Mouse (Mus musculus) embryonic facial prominence, embryonic 13.5 days (tissue): ENCODE measurements around the gene Hfe. TPM values are rescaled to one million over a fixed set of nuclear protein-coding genes. Genes with fewer than 3 reads are reported as not detected.

Source experiments
- ATAC-seq: fragments of 200-750 bp; cut with Nextera tagmentation; 2 replicates; pipeline ENCODE4 v1.8.0; 2017; ENCODE audit warnings: low read depth; ENCODE audit not compliant: insufficient number of reproducible peaks, insufficient read depth, low FRiP score, low TSS enrichment
- H3K27ac ChIP-seq: fragments of 300-500 bp; sonication (generic); 2 replicates; pipeline ENCODE4 v1.5.1; 2015; ENCODE audit warnings: moderate library complexity, mild to moderate bottlenecking, inconsistent platforms
- H3K27me3 ChIP-seq: fragments of 300-500 bp; sonication (generic); 2 replicates; pipeline ENCODE4 v1.6.1; 2015; ENCODE audit warnings: mild to moderate bottlenecking, inconsistent platforms
- H3K36me3 ChIP-seq: fragments of 300-500 bp; sonication (generic); 2 replicates; pipeline ENCODE4 v1.6.1; 2015; ENCODE audit warnings: mild to moderate bottlenecking, inconsistent platforms
- H3K4me1 ChIP-seq: fragments of 300-500 bp; sonication (generic); 2 replicates; pipeline ENCODE4 v1.6.1; 2015; ENCODE audit warnings: inconsistent platforms
- H3K4me2 ChIP-seq: fragments of 300-500 bp; sonication (generic); 2 replicates; pipeline ENCODE4 v1.6.1; 2015; ENCODE audit warnings: moderate library complexity, mild to moderate bottlenecking, inconsistent platforms
- H3K4me3 ChIP-seq: fragments of 300-500 bp; sonication (generic); 2 replicates; pipeline ENCODE4 v1.5.1; 2015; ENCODE audit warnings: mild to moderate bottlenecking, inconsistent platforms
- H3K9ac ChIP-seq: fragments of 300-500 bp; sonication (generic); 2 replicates; pipeline ENCODE4 v1.6.1; 2015; ENCODE audit warnings: mild to moderate bottlenecking, inconsistent platforms
- H3K9me3 ChIP-seq: fragments of 300-500 bp; sonication (generic); 2 replicates; pipeline ENCODE4 v1.6.1; 2016; ENCODE audit warnings: inconsistent platforms
- WGBS: fragments of 180-500 bp; shearing (Covaris S2); methylation state at CpG from one replicate; pipeline ENCODE4 v1.1.7; 2015; ENCODE audit warnings: mixed read lengths; 5-methylcytosine and 5-hydroxymethylcytosine counted together
- microRNA-seq: library from miRNA; unstranded; fragments of <30 nt; microRNA quantifications from one replicate; pipeline ENCODE4, GENCODE M21; 2016
- polyA plus RNA-seq: library from polyadenylated mRNA; unstranded; fragments of >200 nt; fragmentation: Nextera tagmentation; extraction: Ambion mirVana; gene quantifications from 2 replicates; pipeline ENCODE4 v1.2.1, GENCODE M21; 2015

Hfe gene
- polyA plus RNA-seq, 1 experiment from 2014 or later = 6.5 TPM

GRCm38 (mm10) chr13:23662536-23662935 lies 48.1 kb downstream of the Hfe start:
- Histone ChIP-seq H3K27ac (no peak overlapping the region), H3K9me3 (no peaks in the 10 kb centered on the region), H3K4me3 (no peak overlapping the region), H3K4me1 (no peaks in the 10 kb centered on the region), H3K36me3 (no peaks in the 10 kb centered on the region), H3K9ac (no peak overlapping the region), H3K4me2 (no peak overlapping the region), H3K27me3 (no peaks in the 10 kb centered on the region)
- WGBS = 77% methylated on average over 3 of the region's 3 CpGs
- no peak for ATAC-seq

- H3K4me1 ChIP-seq = no peaks in the 10 kb centered on the region
- no peak overlapping the region for H3K4me3 ChIP-seq
- no peak overlapping the region for H3K4me2 ChIP-seq
- H3K36me3 ChIP-seq = no peaks in the 10 kb centered on the region
- 78% methylated on average over 6 of the region's 6 CpGs for WGBS
- no peak for ATAC-seq
- no peak overlapping the region for H3K9ac ChIP-seq
- H3K9me3 ChIP-seq = no peaks in the 10 kb centered on the region
- H3K27ac ChIP-seq = no peak overlapping the region
- H3K27me3 ChIP-seq = no peaks in the 10 kb centered on the region
Observed at GRCm38 (mm10) chr13:23659636-23660366, 50.9 kb downstream of the Hfe start.

Small RNAs within 50 kb of the gene (microRNA-seq; reads per million reads assigned to microRNA genes)
- gene Gm44314 = not detected
- not detected for gene Gm44350
- not detected for gene Gm44484

Other genes starting within 250 kb of the Hfe start
- gene Btn1a1, start 245.0 kb downstream of the Hfe start, polyA plus RNA-seq = not detected in 2 replicates
- 1.5 and 1.7 TPM in 2 replicates for gene Btn2a2, start 222.0 kb downstream of the Hfe start, polyA plus RNA-seq
- 7.3 and 7.9 TPM in 2 replicates for gene Hist1h4h, start 179.8 kb downstream of the Hfe start, polyA plus RNA-seq
- gene Hist1h2af, start 176.9 kb downstream of the Hfe start, polyA plus RNA-seq = 6.6 and 13.4 TPM in 2 replicates
- gene Hist1h3g, start 175.4 kb downstream of the Hfe start, polyA plus RNA-seq = 5.3 and 6.7 TPM in 2 replicates
- gene Hist1h2bh, start 167.5 kb downstream of the Hfe start, polyA plus RNA-seq = 0.98 and 1.4 TPM in 2 replicates
- gene Hist1h3f, start 166.8 kb downstream of the Hfe start, polyA plus RNA-seq = 1.2 and 1.3 TPM in 2 replicates
- 2.9 TPM in 1 of 2 replicates, not detected in the other for gene Hist1h4f, start 159.2 kb downstream of the Hfe start, polyA plus RNA-seq
- gene Hist1h1d, start 157.6 kb downstream of the Hfe start, polyA plus RNA-seq = 0.52 and 0.61 TPM in 2 replicates
- 5.8 and 8.7 TPM in 2 replicates for gene Hist1h3e, start 148.5 kb downstream of the Hfe start, polyA plus RNA-seq
- gene Hist1h2ae, start 139.6 kb downstream of the Hfe start, polyA plus RNA-seq = 108 and 115 TPM in 2 replicates
- gene Hist1h2bg, start 139.5 kb downstream of the Hfe start, polyA plus RNA-seq = 7.5 and 10.6 TPM in 2 replicates
- gene Hist1h2bf, start 136.7 kb downstream of the Hfe start, polyA plus RNA-seq = 12.2 and 13.4 TPM in 2 replicates
- 1.7 and 3.1 TPM in 2 replicates for gene Hist1h2ad, start 136.5 kb downstream of the Hfe start, polyA plus RNA-seq
- gene Hist1h3d, start 135.1 kb downstream of the Hfe start, polyA plus RNA-seq = 7.6 and 8.4 TPM in 2 replicates
- gene Hist1h4d, start 129.3 kb downstream of the Hfe start, polyA plus RNA-seq = 141 and 160 TPM in 2 replicates
- gene Hist1h2be, start 89.7 kb downstream of the Hfe start, polyA plus RNA-seq = 3.3 and 4.1 TPM in 2 replicates
- gene Hist1h1e, start 88.3 kb downstream of the Hfe start, polyA plus RNA-seq = 24.8 and 26.3 TPM in 2 replicates
- gene Hist1h2ac, start 26.9 kb downstream of the Hfe start, polyA plus RNA-seq = 1.2 and 1.4 TPM in 2 replicates
- 37.5 and 39.3 TPM in 2 replicates for gene Hist1h2bc, start 26.7 kb downstream of the Hfe start, polyA plus RNA-seq
- gene Hist1h1t, start 15.0 kb downstream of the Hfe start, polyA plus RNA-seq = not detected in 2 replicates
- gene Hist1h4c, start 12.4 kb downstream of the Hfe start, polyA plus RNA-seq = 6.3 and 9.0 TPM in 2 replicates
- gene Hist1h1c, start 28.0 kb upstream of the Hfe start, polyA plus RNA-seq = 25.0 and 28.9 TPM in 2 replicates
- gene Hist1h3c, start 34.7 kb upstream of the Hfe start, polyA plus RNA-seq = 11.3 and 14.4 TPM in 2 replicates
- 3.5 and 4.2 TPM in 2 replicates for gene Hist1h2bb, start 35.9 kb upstream of the Hfe start, polyA plus RNA-seq
- 53.1 and 58.6 TPM in 2 replicates for gene Hist1h2ab, start 40.3 kb upstream of the Hfe start, polyA plus RNA-seq
- 15.6 and 18.1 TPM in 2 replicates for gene Hist1h3b, start 41.4 kb upstream of the Hfe start, polyA plus RNA-seq
- 7.6 and 9.2 TPM in 2 replicates for gene Hist1h4b, start 46.2 kb upstream of the Hfe start, polyA plus RNA-seq
- gene Hist1h4a, start 50.4 kb upstream of the Hfe start, polyA plus RNA-seq = not detected in 2 replicates
- 5.8 and 8.6 TPM in 2 replicates for gene Hist1h3a, start 51.5 kb upstream of the Hfe start, polyA plus RNA-seq
- 4.5 and 5.9 TPM in 2 replicates for gene Hist1h1a, start 52.8 kb upstream of the Hfe start, polyA plus RNA-seq
- gene Trim38, start 59.1 kb upstream of the Hfe start, polyA plus RNA-seq = not detected in 2 replicates
- not detected in 2 replicates for gene Slc17a2, start 96.1 kb upstream of the Hfe start, polyA plus RNA-seq
- not detected in 2 replicates for gene Slc17a3, start 128.6 kb upstream of the Hfe start, polyA plus RNA-seq
- gene Slc17a1, start 156.9 kb upstream of the Hfe start, polyA plus RNA-seq = not detected in 2 replicates
- not detected in 2 replicates for gene Slc17a4, start 204.2 kb upstream of the Hfe start, polyA plus RNA-seq
- gene Hist1h2ba, start 223.3 kb upstream of the Hfe start, polyA plus RNA-seq = not detected in 2 replicates
- not detected in 2 replicates for gene Hist1h2aa, start 223.6 kb upstream of the Hfe start, polyA plus RNA-seq